Mouse (Mus musculus) cerebellum, adult 11-12 months (tissue): ENCODE results near the gene Sh2d7.
A peak's percentile ranks its signal among the peaks of the same experiment; 100 is the strongest.

ENCODE experiments used
- DNase-seq: peaks from one replicate; pipeline ENCODE4 v3.0.0; 2022

Gene Sh2d7

DNA sequence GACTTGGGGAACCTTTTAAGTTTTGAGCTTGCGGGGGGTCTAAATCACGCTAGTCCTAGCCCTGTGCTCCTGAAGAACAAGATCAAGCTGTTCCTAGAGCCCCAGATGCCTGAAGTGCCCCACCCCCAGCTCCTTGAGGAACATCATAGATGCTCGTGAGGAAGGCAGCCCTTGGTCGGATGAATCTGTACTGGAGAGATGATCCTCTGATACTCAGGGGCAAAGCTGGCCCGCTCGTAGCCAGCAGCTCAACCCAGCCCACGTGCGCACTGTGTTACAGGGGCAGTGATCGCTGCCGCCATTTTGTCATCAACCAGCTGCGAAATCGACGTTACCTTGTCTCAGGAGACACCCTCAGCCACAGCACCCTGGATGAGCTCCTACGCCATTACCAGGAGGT is at the start of gene Sh2d7:
Gene Sh2d7 (plus strand): TSS at position 301 of the 400 bp plus-strand sequence.
- no peak for DNase-seq

- DNase-seq = no peak
These were observed 49.2 kb upstream of the Sh2d7 start for GRCm38 (mm10) chr9:54489599-54489998.

GRCm38 (mm10) chr9:54490431-54490830 is 48.4 kb upstream of the Sh2d7 start:
- DNase-seq = no peak

DNA sequence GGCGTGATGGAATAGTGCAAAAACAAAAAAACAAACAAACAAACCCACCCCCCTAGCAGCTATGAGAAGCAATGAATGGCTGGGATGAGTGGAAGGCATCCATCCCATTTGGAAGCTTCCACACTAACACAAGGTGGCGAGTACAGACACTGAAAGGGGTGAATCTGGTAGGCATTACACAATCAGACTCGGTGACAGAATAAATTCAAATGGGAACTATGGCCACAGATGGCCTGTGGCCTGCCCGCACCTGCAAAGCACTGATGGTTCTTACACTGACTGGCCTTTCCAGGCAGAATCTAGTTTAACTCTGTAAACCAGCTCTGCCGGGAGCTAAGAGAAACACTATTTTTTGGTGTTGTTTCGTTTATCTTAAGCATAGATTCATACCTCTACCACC is 39.5 kb upstream of the Sh2d7 start:
- DNase-seq = peak; percentile 47

GRCm38 (mm10) chr9:54499791-54500190 is 39.0 kb upstream of the Sh2d7 start:
- no peak for DNase-seq

DNA sequence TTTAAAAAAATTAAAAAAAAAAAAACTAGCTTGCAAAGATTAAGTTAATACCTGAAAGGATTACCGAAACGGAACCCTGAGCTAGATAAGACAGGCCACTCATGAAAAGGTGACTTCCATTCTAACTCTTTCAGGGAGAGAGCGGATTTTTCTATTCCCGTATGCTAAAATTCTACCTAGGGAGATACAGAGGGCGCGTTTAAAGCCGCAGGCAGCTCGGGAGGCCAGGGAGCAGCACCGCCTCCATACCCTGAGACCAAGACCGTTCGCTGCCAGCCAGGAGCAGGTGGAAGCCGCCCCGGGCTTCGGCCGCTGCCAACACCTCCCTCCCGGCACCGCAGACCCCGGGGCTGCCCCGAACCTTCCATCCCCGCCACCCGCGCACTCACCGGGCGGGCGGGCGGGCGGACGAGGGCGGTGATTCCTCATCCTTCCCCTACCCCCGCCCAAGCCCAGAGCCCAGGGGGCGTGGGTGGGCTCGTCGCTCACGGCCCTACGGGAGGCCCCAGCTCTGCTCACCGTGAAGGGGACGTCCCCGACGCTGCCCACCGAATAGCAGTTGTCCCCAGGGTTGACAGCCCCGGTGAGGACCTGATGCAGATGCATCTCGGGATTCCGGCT is 37.8 kb upstream of the Sh2d7 start:
- DNase-seq = peak; percentile 82

- peak; percentile 94 for DNase-seq
These were observed 37.2 kb upstream of the Sh2d7 start, which contains the start of gene Dmxl2 for GRCm38 (mm10) chr9:54501453-54502110. Gene Dmxl2, minus strand, starts transcription at chr9:54501626.

- no peak for DNase-seq
These were observed 36.7 kb upstream of the Sh2d7 start for GRCm38 (mm10) chr9:54502111-54502495.

- DNase-seq = peak; percentile 48
These were observed 35.9 kb upstream of the Sh2d7 start for GRCm38 (mm10) chr9:54502873-54503272.

GRCm38 (mm10) chr9:54515991-54516390 is 22.8 kb upstream of the Sh2d7 start:
- no peak for DNase-seq

GRCm38 (mm10) chr9:54518921-54519320 is 19.9 kb upstream of the Sh2d7 start:
- DNase-seq = no peak

GRCm38 (mm10) chr9:54520286-54520685 is 18.5 kb upstream of the Sh2d7 start:
- DNase-seq = no peak

DNA sequence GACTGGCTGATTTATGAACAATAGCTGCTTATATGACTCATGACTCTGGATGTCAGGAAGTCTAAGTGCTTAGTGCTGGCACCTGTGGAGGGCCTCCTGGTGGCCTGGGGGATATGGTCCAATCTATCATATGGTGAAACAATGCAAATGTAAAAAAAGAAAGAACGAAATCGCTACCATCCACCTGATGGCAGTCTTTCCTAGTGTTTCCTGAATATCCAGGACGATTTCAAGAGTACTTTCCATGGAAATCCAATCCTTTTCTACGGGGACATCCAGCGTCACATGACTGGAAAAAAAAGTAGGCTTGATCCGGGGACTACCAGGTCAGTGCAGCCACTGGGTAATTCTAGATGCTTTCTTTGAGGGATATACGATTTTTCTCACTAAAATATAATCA is 11.1 kb upstream of the Sh2d7 start:
- DNase-seq = no peak

DNA sequence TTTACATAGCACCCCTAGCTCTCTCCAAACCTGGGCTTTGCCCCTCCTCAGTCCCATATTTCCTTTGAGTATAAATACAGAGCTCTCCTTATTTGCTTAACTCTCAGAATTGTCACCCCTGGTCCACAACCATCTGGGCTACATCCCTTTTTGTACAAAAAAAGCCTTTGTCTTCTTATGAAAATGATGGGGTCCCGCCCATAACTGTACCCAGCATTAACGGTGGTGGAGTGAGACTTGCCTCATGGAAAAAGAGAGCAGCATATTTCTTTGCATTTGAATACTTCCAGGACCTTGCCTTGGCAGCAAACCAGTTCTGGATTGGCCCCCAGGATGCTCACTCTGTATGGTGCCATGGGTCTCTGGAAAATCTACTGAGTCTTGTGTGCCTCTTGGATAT is 8.8 kb upstream of the Sh2d7 start:
- no peak for DNase-seq

- DNase-seq = no peak
These were observed 7.9 kb upstream of the Sh2d7 start for GRCm38 (mm10) chr9:54530836-54531235.

GRCm38 (mm10) chr9:54531421-54531820 is 7.4 kb upstream of the Sh2d7 start:
- DNase-seq = no peak

- no peak for DNase-seq
These were observed 5.9 kb upstream of the Sh2d7 start for GRCm38 (mm10) chr9:54532926-54533325.

DNA sequence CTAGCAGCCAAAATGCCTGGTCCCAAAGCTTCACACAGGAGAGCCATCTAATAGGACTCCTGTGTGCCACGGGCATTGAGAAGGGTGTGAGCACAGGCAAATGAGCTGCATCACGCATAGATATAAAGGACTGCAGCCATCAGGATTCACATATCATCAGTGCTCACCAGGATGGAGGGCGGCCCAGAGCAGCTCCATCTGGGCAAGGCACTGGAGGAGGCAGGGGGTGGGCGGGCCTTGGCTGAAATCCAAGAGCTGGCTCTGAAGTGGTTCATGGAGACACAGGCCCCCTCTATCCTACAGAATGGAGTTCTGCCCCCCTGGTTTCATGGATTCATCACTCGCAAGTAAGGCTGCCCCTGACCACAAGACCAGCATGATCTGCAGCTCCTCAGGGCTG is 4.8 kb upstream of the Sh2d7 start:
- DNase-seq = peak; percentile 52

DNA sequence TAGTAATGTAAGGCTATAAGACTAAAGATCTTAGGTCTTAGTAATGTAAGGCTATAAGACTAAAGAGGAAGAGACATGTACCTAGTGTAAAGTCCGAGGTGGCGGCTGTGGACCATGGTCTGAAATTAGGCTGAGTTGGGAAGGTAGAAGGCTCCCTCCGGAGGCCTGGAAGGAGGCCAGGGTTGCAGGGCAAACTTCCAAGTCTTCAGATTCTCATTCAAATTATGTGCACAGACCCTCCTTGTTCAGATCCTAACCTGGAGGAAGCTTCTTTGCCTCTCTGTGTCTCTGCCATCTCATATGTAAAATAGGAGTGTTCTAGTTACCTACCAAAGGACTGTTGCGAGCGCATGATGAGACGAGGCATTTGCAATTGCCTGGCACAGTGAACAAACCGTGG is 2.5 kb upstream of the Sh2d7 start:
- no peak for DNase-seq

DNA sequence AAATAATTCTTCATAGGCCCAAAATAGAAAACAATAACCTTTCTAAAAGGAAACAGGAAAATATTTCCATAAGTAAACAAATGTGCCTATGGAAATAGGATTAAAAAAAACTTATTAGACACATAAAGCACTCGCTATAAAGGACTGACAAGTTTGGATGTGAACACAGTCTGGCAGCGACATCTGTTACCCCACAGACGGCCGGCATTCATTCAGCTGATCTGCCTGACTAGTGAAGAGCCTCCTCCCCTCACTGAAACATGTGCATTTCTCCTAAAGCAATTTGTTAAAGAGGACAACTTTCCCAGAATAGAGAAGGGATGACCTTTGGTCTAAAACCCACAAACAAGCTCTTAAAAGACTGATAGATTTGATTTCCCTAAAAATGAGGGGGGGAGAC is 1.8 kb upstream of the Sh2d7 start:
- DNase-seq = no peak

- DNase-seq = no peak
These were observed 1.3 kb upstream of the Sh2d7 start for GRCm38 (mm10) chr9:54537480-54537879.

GRCm38 (mm10) chr9:54538244-54538643 is 540 bp upstream of the Sh2d7 start:
- no peak for DNase-seq

DNA sequence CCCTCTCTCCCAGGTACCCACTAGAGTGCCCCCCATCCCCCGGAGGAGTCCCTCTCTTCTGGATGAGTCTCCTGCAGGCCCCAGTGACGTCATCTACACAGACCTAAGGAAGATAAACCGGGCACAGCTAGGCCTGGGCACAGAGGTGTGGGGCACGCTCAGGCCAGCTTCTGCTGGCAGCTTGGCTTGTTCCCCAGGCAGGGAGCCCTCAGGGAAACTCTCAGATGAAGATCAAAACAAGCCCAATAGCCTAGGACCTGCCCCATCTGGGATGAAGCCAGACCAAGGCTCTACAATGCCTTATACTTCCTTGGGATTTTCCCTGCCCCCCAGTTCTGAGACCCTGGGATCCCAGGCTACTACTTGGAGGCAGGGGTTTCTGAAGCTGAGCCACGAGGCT is 2.0 kb downstream of the Sh2d7 start:
- no peak for DNase-seq

GRCm38 (mm10) chr9:54544212-54544953 is 5.6 kb downstream of the Sh2d7 start:
- no peak for DNase-seq
